Mouse (Mus musculus): Measurements from ENCODE around the gene Rapgef4.

DNA sequence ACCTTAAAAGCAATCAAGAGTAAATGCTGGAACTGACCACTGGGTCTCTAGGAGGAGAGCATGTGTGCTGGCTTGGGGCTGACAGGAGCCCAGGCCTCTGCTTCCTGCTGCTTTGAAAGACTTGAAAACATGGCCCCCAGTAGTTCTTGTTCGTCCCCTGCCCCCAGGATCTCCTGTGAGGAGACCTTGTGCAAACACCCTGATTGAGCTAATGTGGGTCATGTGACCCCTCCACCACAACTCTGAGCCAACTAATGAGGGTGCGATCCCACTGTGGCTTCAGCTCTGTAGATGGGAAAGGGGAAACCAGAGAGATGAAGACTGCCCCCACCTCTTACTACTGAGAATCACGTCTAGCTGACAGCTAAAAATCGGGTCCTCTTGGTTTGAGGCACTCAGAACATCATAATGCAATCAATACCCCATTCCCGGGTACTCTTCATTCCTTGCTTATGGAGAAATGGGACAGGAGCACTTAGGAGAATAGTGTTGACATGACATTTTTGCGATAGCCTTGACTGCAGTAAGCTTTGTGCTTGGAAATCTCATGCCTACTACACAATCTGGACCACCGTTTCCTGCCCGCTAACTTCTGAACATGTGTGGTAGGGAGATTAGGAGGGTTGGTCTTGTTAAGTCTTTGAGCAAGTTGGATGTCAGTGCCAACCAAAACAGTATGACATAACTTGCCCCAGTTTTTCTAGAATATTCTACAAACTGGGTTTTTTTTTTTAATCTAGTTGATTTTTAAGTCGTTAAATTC, 170.9 kb downstream of the Rapgef4 start:
- TF ChIP-seq CTCF (IDR thresholded peaks at IDR 0.05; ENCODE audit: borderline replicate concordance, insufficient read depth, low read depth, low read length) (no peak), POLR2A (IDR thresholded peaks at IDR 0.05; ENCODE audit: borderline replicate concordance, insufficient read depth, low read length) (no peak)
